Mouse (Mus musculus) induced T-regulatory cell, adult 2 months (primary cell): Measurements from ENCODE around the gene Amy2a1.
"Not testable (repeated sequence)": the region's sequence is repeated elsewhere in the genome, so short reads cannot be mapped to it uniquely, and the experiment has no call there.

Source experiments
- DNase-seq: peaks from one replicate; pipeline ENCODE4 v3.0.0-alpha.2; 2012; ENCODE audit warnings: low read depth

The Amy2a1 gene

DNA sequence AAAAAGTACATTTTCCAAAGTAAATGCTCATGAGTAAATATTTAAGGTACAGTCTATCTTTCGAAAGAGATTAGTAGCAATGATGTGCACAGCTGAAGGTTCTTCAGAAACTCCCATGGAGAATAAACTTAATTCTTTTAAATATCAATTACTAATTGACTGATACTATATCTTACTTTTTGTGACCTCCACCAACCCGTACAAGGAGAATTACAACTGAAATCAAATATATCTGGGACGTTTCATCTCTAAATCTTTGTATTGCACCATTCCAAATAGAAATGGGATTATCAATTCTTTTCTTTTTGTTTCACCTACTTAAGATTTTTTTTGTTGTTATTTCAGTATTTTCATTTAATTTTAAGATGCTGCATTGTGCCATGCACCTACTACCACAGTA, at the start of gene Amy2a1:
Gene Amy2a1, minus strand, starts transcription at position 101 of the 400 bp plus-strand sequence.
- not testable (repeated sequence) for DNase-seq

DNA sequence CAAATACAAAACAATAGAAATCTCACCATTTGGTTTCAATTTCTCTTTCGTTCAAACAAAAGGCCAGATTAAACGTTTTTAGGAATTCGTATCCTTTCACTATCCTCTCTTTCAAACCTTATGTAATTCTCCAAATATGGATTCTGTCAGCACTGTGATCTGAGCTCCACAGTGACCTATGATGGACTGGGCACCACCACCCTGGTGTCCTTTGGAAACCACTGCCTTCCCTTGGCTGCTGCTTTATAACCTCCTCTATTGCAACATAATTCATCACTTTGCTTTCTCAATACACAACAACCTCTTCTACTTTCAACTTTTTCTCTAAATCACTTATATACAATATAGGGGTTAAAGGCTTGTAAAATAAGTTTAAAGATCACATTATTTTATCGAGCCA, 42.4 kb upstream of the Amy2a1 start:
- no peak for DNase-seq

DNA sequence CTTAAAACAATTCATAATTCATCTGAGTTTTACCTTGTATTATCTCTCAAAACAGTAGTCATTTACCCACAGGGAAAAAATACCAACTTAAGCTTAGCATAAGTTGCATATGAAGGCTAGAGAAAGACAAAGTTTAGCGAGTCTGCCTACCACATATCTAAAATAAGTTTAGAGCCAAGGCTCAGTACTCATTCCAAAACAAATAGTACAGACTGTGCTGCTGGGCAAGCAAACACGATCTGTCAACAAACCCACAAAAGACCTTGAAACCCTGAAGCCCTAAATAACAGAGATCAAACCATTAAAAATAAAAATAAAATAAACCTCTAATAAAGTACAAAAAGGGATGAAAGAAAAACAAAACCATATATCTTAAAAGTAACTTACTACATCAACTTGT, 41.9 kb upstream of the Amy2a1 start:
- no peak for DNase-seq

DNA sequence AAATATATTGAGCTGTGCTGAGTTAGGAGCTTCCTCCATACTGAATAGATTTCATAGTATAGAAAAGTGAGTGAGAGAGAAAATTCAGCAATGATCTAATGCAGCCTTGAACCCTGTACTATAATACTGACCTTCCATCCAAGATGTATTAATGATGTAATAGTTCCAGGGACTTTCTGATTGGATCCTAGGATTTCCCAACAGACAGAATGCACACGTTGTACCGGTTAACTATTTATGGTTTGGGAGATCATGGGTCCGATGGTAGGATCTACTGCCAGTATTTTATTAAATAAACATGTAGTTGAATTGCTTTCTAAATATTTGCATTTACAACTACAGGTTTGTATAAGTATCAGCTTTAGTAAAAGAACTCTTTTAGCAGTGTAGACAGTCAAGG, 39.9 kb upstream of the Amy2a1 start:
- DNase-seq = no peak

DNA sequence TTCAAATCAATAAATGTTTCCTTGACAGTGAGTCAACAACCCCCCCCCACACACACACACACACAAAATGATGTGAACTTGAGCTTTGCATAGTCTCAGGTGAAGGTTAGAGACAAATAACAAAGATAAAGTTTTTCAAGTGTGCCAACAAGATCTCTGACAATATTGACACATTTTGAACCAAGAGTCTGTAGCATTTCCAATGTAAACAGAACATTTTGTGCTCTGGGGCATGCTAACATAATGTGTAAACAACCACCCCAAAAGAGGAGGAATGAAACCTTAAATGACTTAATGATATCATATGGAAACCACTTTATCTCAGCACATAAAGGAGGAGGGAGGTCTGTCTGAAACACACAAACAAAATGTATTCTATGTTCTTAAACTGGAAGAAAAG, 7.5 kb upstream of the Amy2a1 start:
- DNase-seq = no peak
